Mouse (Mus musculus) MEL (cell line): Measurements from ENCODE around the gene Zcrb1. TPM values are rescaled to one million over a fixed set of nuclear protein-coding genes. Genes with fewer than 3 reads are reported as not detected.

Experiments
- DNase-seq: peaks from one replicate; pipeline ENCODE4 v3.0.0; 2011; ENCODE audit warnings: low read depth, low spot score
- H3K27ac ChIP-seq: 2 replicates; pipeline ENCODE4 v1.5.1; 2012; ENCODE audit warnings: low read depth, mild to moderate bottlenecking, control low read depth, low read length, moderate library complexity; ENCODE audit not compliant: control insufficient read depth
- H3K27me3 ChIP-seq, 2 experiments: fragments of 150-350 bp in 1 of 2; sonication (generic) in 1 of 2; 2 replicates each; pipeline ENCODE4 v1.6.1; 2012; ENCODE audit warnings: low read length in 2 of 2, mild to moderate bottlenecking in 2 of 2, improper control_type of control experiment in 1 of 2, moderate library complexity in 1 of 2; ENCODE audit not compliant: insufficient read depth in 2 of 2, control insufficient read depth in 1 of 2
- H3K36me3 ChIP-seq, 2 experiments: 2 replicates each; pipeline ENCODE4 v1.6.1; 2012 to 2014; ENCODE audit warnings: low read length in 2 of 2, improper control_type of control experiment in 1 of 2, inconsistent platforms in 1 of 2, mild to moderate bottlenecking in 1 of 2; ENCODE audit not compliant: insufficient read depth in 2 of 2, control insufficient read depth in 1 of 2
- H3K4me1 ChIP-seq, 2 experiments: fragments of 150-350 bp in 1 of 2; sonication (generic) in 1 of 2; 2 replicates each; pipeline ENCODE4 v1.6.1; 2012; ENCODE audit warnings: low read length in 2 of 2, improper control_type of control experiment in 1 of 2, mild to moderate bottlenecking in 1 of 2; ENCODE audit not compliant: insufficient read depth in 2 of 2, control insufficient read depth in 1 of 2
- H3K4me3 ChIP-seq, 2 experiments: fragments of 150-350 bp in 1 of 2; sonication (generic) in 1 of 2; 2 replicates each; pipeline ENCODE4 v1.5.1; 2012; ENCODE audit warnings: low read depth in 2 of 2, low read length in 2 of 2, mild to moderate bottlenecking in 2 of 2, moderate library complexity in 2 of 2, control low read depth in 1 of 2, improper control_type of control experiment in 1 of 2; ENCODE audit not compliant: control insufficient read depth in 1 of 2, insufficient read depth in 1 of 2
- H3K79me2 ChIP-seq: 2 replicates; pipeline ENCODE4 v1.6.1; 2012; ENCODE audit warnings: mild to moderate bottlenecking, low read length, moderate library complexity; ENCODE audit not compliant: control insufficient read depth, poor library complexity, insufficient read depth
- H3K9ac ChIP-seq: 2 replicates; pipeline ENCODE4 v1.6.1; 2012; ENCODE audit warnings: low read depth, mild to moderate bottlenecking, control low read depth, low read length, moderate library complexity; ENCODE audit not compliant: control insufficient read depth, poor library complexity, severe bottlenecking
- H3K9me3 ChIP-seq: fragments of 150-350 bp; sonication (generic); replicated peaks from 2 replicates; pipeline ENCODE4 v1.6.1; 2012; ENCODE audit warnings: mild to moderate bottlenecking, low read length, improper control_type of control experiment, moderate library complexity; ENCODE audit not compliant: insufficient read depth
- CTCF ChIP-seq, 3 experiments: IDR thresholded peaks in 2 of 3; conservative IDR thresholded peaks in 1 of 3; 2 replicates each; pipeline ENCODE4 v1.5.1; 2011 to 2012; ENCODE audit warnings: low read length in 3 of 3, low read depth in 2 of 3, mild to moderate bottlenecking in 2 of 3, improper control_type of control experiment in 1 of 3, inconsistent platforms in 1 of 3, mixed read lengths in 1 of 3, moderate library complexity in 1 of 3; ENCODE audit not compliant: control insufficient read depth in 1 of 3, insufficient read depth in 1 of 3, poor library complexity in 1 of 3, severe bottlenecking in 1 of 3
- ETS1 ChIP-seq: IDR thresholded peaks from 2 replicates; pipeline ENCODE4 v1.6.1; 2012; ENCODE audit warnings: low read depth, mild to moderate bottlenecking, inconsistent platforms, low read length, improper control_type of control experiment, moderate library complexity
- HCFC1 ChIP-seq: IDR thresholded peaks from 2 replicates; pipeline ENCODE4 v1.6.1; 2012; ENCODE audit warnings: low read depth, mild to moderate bottlenecking, inconsistent platforms, low read length, improper control_type of control experiment, moderate library complexity
- MAFK ChIP-seq: IDR thresholded peaks from 2 replicates; pipeline ENCODE4 v1.6.1; 2011; ENCODE audit warnings: low read depth, mild to moderate bottlenecking, low read length, improper control_type of control experiment, borderline replicate concordance
- MAZ ChIP-seq: IDR thresholded peaks from 2 replicates; pipeline ENCODE4 v1.6.1; 2012; ENCODE audit warnings: low read depth, mild to moderate bottlenecking, inconsistent platforms, low read length, improper control_type of control experiment
- MXI1 ChIP-seq: IDR thresholded peaks from 2 replicates; pipeline ENCODE4 v1.6.1; 2011; ENCODE audit warnings: mild to moderate bottlenecking, low read depth, low read length, improper control_type of control experiment
- NRF1 ChIP-seq: IDR thresholded peaks from 2 replicates; pipeline ENCODE4 v1.6.1; 2014; ENCODE audit warnings: low read depth, mild to moderate bottlenecking, inconsistent platforms, low read length, improper control_type of control experiment, moderate library complexity; ENCODE audit not compliant: poor library complexity, insufficient read depth, severe bottlenecking
- POLR2A ChIP-seq, 2 experiments: IDR thresholded peaks; 2 replicates each; pipeline ENCODE4 v1.6.1; 2011 to 2012; ENCODE audit warnings: low read length in 2 of 2, mild to moderate bottlenecking in 2 of 2, control low read depth in 1 of 2, improper control_type of control experiment in 1 of 2, low read depth in 1 of 2, moderate library complexity in 1 of 2; ENCODE audit not compliant: control insufficient read depth in 1 of 2, insufficient read depth in 1 of 2, poor library complexity in 1 of 2
- TBP ChIP-seq: IDR thresholded peaks from 2 replicates; pipeline ENCODE4 v1.8.0; 2011; ENCODE audit warnings: low read depth, low read length, improper control_type of control experiment
- UBTF ChIP-seq: IDR thresholded peaks from 2 replicates; pipeline ENCODE4 v1.6.1; 2012; ENCODE audit warnings: low read depth, mild to moderate bottlenecking, inconsistent platforms, low read length, improper control_type of control experiment, moderate library complexity, borderline replicate concordance; ENCODE audit not compliant: insufficient read depth
- USF2 ChIP-seq, 2 experiments: IDR thresholded peaks; 2 replicates each; pipeline ENCODE4 v1.6.1; 2011 to 2012; ENCODE audit warnings: improper control_type of control experiment in 2 of 2, low read length in 2 of 2, borderline replicate concordance in 1 of 2, inconsistent platforms in 1 of 2, low read depth in 1 of 2, mild to moderate bottlenecking in 1 of 2; ENCODE audit not compliant: insufficient read depth in 1 of 2
- ZNF384 ChIP-seq: IDR thresholded peaks from 2 replicates; pipeline ENCODE4 v1.6.1; 2012; ENCODE audit warnings: low read depth, mild to moderate bottlenecking, inconsistent platforms, low read length, improper control_type of control experiment
- polyA plus RNA-seq, 2 experiments: library from polyadenylated mRNA; stranded (reverse) in 1 of 2; unstranded in 1 of 2; fragments of >175 nt in 1 of 2; fragments of >200 nt in 1 of 2; gene quantifications; 2 replicates each; pipeline versions ENCODE4 v1.2.1 to v1.2.4; 2012; ENCODE audit warnings: low replicate concordance in 2 of 2, low read depth in 1 of 2; ENCODE audit not compliant: insufficient read length in 2 of 2, insufficient read depth in 1 of 2, missing spikeins in 1 of 2
- total RNA-seq: library from RNA; depleted of rRNA; stranded (reverse); fragments of 300-350 nt; gene quantifications from 2 replicates; pipeline ENCODE4 v1.2.3, GENCODE M21; 2012

The Zcrb1 gene
- total and polyA plus RNA-seq, 3 experiments: 70.0 to 149 TPM; not detected in 1

GRCm38 (mm10) chr15:93358346-93359095 lies 39.6 kb downstream of the Zcrb1 start:
- Histone ChIP-seq H3K9me3 (no peaks in the 10 kb centered on the region), H3K9ac (no peak overlapping the region), H3K4me3 (no peak overlapping the region), H3K79me2 (no peaks in the 10 kb centered on the region), H3K27me3 (peaks cover 0 to 1% of the 10 kb centered on the region in 2 experiments; a peak in 1 of 4 replicates), H3K4me1 (no peaks in the 10 kb centered on the region), H3K36me3 (no peaks in the 10 kb centered on the region), H3K27ac (no peak overlapping the region)
- no peak for TF ChIP-seq TBP
- no peak for TF ChIP-seq ETS1
- no peak for TF ChIP-seq NRF1
- no peak for TF ChIP-seq POLR2A (IDR thresholded peaks at IDR 0.05; ENCODE audit: control insufficient read depth in 1 of 2, insufficient read depth in 1 of 2, low read depth in 1 of 2, low read length in 2 of 2, poor library complexity in 1 of 2)
- no peak for TF ChIP-seq CTCF (IDR thresholded peaks at IDR 0.05 in 2 of 3, conservative IDR thresholded peaks at IDR 0.05 in 1 of 3; ENCODE audit: control insufficient read depth in 1 of 3, insufficient read depth in 1 of 3, low read depth in 2 of 3, low read length in 3 of 3, poor library complexity in 1 of 3, severe bottlenecking in 1 of 3)
- no peak for DNase-seq

- H3K4me3 ChIP-seq: no peak overlapping the region
- H3K79me2 ChIP-seq: peaks cover 11% of the 10 kb centered on the region
- TF ChIP-seq MXI1: no peak
- no peak for TF ChIP-seq USF2 (IDR thresholded peaks at IDR 0.05; ENCODE audit: borderline replicate concordance in 1 of 2, insufficient read depth in 1 of 2, low read depth in 1 of 2, low read length in 2 of 2)
- no peak for TF ChIP-seq UBTF
- no peak for TF ChIP-seq HCFC1
- TF ChIP-seq MAFK: no peak
- TF ChIP-seq MAZ: no peak
- no peak for TF ChIP-seq ZNF384
- no peaks in the 10 kb centered on the region for H3K9me3 ChIP-seq
- no peaks in the 10 kb centered on the region for H3K27me3 ChIP-seq
- H3K9ac ChIP-seq: no peak overlapping the region
- no peak overlapping the region for H3K27ac ChIP-seq
- peaks cover 0 to 11% of the 10 kb centered on the region in 2 experiments; a peak in 3 of 4 replicates for H3K4me1 ChIP-seq
- peak; percentile 40 for DNase-seq
- peaks cover 0 to 2% of the 10 kb centered on the region in 2 experiments; a peak in 1 of 4 replicates for H3K36me3 ChIP-seq
Observed at GRCm38 (mm10) chr15:93340630-93341379, 57.3 kb downstream of the Zcrb1 start.
